ENCODE assay signal across 9 mouse cellular contexts in the genomic region with DNA sequence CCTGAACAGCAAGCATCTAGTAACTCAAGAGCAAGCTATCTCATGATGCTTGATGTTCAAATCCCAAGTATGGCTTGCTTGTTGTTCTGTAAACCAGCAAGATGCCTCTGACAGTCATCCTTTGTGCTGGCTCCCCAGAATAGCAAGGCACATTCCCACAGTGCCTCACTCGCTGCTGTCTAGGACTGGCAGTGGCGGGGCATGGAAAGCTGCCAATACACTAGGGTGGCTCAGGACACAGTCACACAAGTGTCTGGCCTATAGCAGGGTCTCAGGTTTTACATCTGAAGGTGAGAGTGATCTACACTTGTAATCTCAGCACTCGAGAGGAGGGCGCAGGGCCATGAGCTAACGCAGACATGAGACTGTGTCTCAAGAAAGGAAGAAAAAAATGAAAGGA. TPM values are rescaled to one million over a fixed set of nuclear protein-coding genes. Genes with fewer than 3 reads are reported as not detected.
DNase-seq lines count a peak whose midpoint lies in the region; ATAC-seq and TF ChIP-seq lines count a peak whose summit lies in the region.
"Had no signal": no experiment of that assay in that cellular context is flagged by ENCODE, and none has a peak within 500 bp of the region (broad histone marks: within the 10 kb centered on the region; RNA-seq: fewer than 3 reads in every experiment).

No protein-coding gene starts in this region.

- ATAC-seq in neural tube, embryonic 13.5 days (ENCODE audit: low read depth), result no peak; the same call in 1 of the 2 replicates
- ATAC-seq in hindbrain, postnatal 0 days, result peak; percentile 59; the same call in 1 of the 2 replicates
- ATAC-seq in liver, embryonic 11.5 days (replicated peaks; ENCODE audit: low FRiP score), result no peak

- no peak for TF ChIP-seq CTCF in hindbrain, postnatal 0 days (IDR thresholded peaks at IDR 0.05; ENCODE audit: low read depth)

- no peak overlapping the region for H3K9ac ChIP-seq in neural tube, embryonic 13.5 days
- H3K9ac ChIP-seq in hindbrain, postnatal 0 days (replicated peaks; ENCODE audit: low read length), result no peak overlapping the region
- H3K9ac ChIP-seq in liver, embryonic 11.5 days (ENCODE audit: low read depth, low read length), result no peak overlapping the region
- H3K9ac ChIP-seq: midbrain, embryonic 12.5 days had no signal

- no peaks in the 10 kb centered on the region for H3K27me3 ChIP-seq in neural tube, embryonic 13.5 days
- H3K27me3 ChIP-seq in hindbrain, postnatal 0 days (ENCODE audit: insufficient read depth, low read length), result no peaks in the 10 kb centered on the region
- H3K27me3 ChIP-seq in liver, embryonic 11.5 days (replicated peaks; ENCODE audit: control insufficient read depth, insufficient read depth, low read length), result no peaks in the 10 kb centered on the region
- H3K27me3 ChIP-seq: midbrain, embryonic 12.5 days had no signal

- H3K9me3 ChIP-seq in neural tube, embryonic 13.5 days, result no peaks in the 10 kb centered on the region
- H3K9me3 ChIP-seq in hindbrain, postnatal 0 days (ENCODE audit: low read length), result no peaks in the 10 kb centered on the region
- H3K9me3 ChIP-seq in liver, embryonic 11.5 days (ENCODE audit: control insufficient read depth, low read length), result no peaks in the 10 kb centered on the region
- H3K9me3 ChIP-seq: midbrain, embryonic 12.5 days had no signal

- DNase-seq in adrenal gland, adult 2 months, result peak; percentile 31
- DNase-seq in adrenal gland, postnatal 14 days, result no peak
- no peak for DNase-seq in neural tube, embryonic 10.5 days (ENCODE audit: extremely low spot score, low spot score)
- peak; percentile 51 for DNase-seq in hindbrain, postnatal 0 days (ENCODE audit: low spot score)
- no peak for DNase-seq in thymus, postnatal 10 days (ENCODE audit: low spot score in 2 of 2)
- DNase-seq in liver, embryonic 11.5 days (ENCODE audit: low spot score), result no peak
- DNase-seq in spleen, adult 18-20 months, result no peak

- H3K4me3 ChIP-seq in neural tube, embryonic 13.5 days, result no peak overlapping the region
- no peak overlapping the region for H3K4me3 ChIP-seq in hindbrain, postnatal 0 days (ENCODE audit: low read length)
- H3K4me3 ChIP-seq in liver, embryonic 11.5 days (ENCODE audit: low read depth, low read length), result no peak overlapping the region
- H3K4me3 ChIP-seq: midbrain, embryonic 12.5 days had no signal

- peaks cover 19% of the 10 kb centered on the region; the same call in 1 of the 2 replicates for H3K4me1 ChIP-seq in neural tube, embryonic 13.5 days (replicated peaks)
- no peaks in the 10 kb centered on the region for H3K4me1 ChIP-seq in hindbrain, postnatal 0 days (ENCODE audit: insufficient read depth, low read length)
- no peaks in the 10 kb centered on the region for H3K4me1 ChIP-seq in liver, embryonic 11.5 days (replicated peaks; ENCODE audit: control insufficient read depth, insufficient read depth, low read length)
- H3K4me1 ChIP-seq: midbrain, embryonic 12.5 days had no signal

- H3K27ac ChIP-seq in neural tube, embryonic 13.5 days (replicated peaks), result 0 out of 2 replicates have a peak overlapping the region, but pooled peaks have one; percentile 42
- 0 out of 2 replicates have a peak overlapping the region, but pooled peaks have one; percentile 5 for H3K27ac ChIP-seq in hindbrain, postnatal 0 days
- H3K27ac ChIP-seq in liver, embryonic 11.5 days (ENCODE audit: low read depth, low read length), result no peak overlapping the region
- H3K27ac ChIP-seq: midbrain, embryonic 12.5 days had no signal

- H3K36me3 ChIP-seq in neural tube, embryonic 13.5 days, result peaks cover 88% of the 10 kb centered on the region
- H3K36me3 ChIP-seq in hindbrain, postnatal 0 days (ENCODE audit: insufficient read depth, low read length), result peaks cover 55% of the 10 kb centered on the region
- peaks cover 33% of the 10 kb centered on the region for H3K36me3 ChIP-seq in liver, embryonic 11.5 days (ENCODE audit: control insufficient read depth, insufficient read depth, low read length)

- no peak overlapping the region for H3K4me2 ChIP-seq in neural tube, embryonic 13.5 days
- no peak overlapping the region for H3K4me2 ChIP-seq in hindbrain, postnatal 0 days (ENCODE audit: low read depth, low read length)
- no peak overlapping the region for H3K4me2 ChIP-seq in liver, embryonic 11.5 days
- H3K4me2 ChIP-seq: midbrain, embryonic 12.5 days had no signal

- WGBS in neural tube, embryonic 13.5 days, result 75% methylated on average over 5 of the region's 5 CpGs
- 55% methylated on average over 5 of the region's 5 CpGs for WGBS in hindbrain, postnatal 0 days
- 91% methylated on average over 5 of the region's 5 CpGs for WGBS in liver, embryonic 11.5 days

RNA-seq across cellular contexts. Expression of a gene that starts 57.4 kb away (rescaled TPM):
- 100 to 1,000 TPM; 118 to 165 TPM for total RNA-seq in adrenal gland, adult 2 months (2021)
- polyA plus RNA-seq in adrenal gland, adult 2 months (2012; rRNA removed), result 61.9 and 63.6 TPM in 2 replicates
- 132 TPM in 2 replicates for total RNA-seq in adrenal gland, postnatal 14 days (2021)
- 123 and 130 TPM in 2 replicates for polyA plus RNA-seq in neural tube, embryonic 13.5 days (2015; fragmentation: Nextera tagmentation; extraction: Ambion mirVana)
- 322 and 420 TPM in 2 replicates for total RNA-seq in hindbrain, postnatal 0 days (2014; rRNA removed)
- 210 and 213 TPM in 2 replicates for polyA plus RNA-seq in hindbrain, postnatal 0 days (2015; fragmentation: Nextera tagmentation; extraction: Ambion mirVana)
- 13.9 and 14.8 TPM in 2 replicates for polyA plus RNA-seq in liver, embryonic 11.5 days (2014; fragmentation: Nextera tagmentation; extraction: Ambion mirVana)

Comparison
In these comparisons a context has a peak if more than half of its experiments do, and no peak if none do; other contexts are left out.
1. DNase-seq: peak in adrenal gland, adult 2 months (single experiment) and hindbrain, postnatal 0 days (single experiment); none in adrenal gland, postnatal 14 days (single experiment), neural tube, embryonic 10.5 days (single experiment), thymus, postnatal 10 days (0 of 2), liver, embryonic 11.5 days (single experiment) and spleen, adult 18-20 months (0 of 2).